Mouse (Mus musculus): ENCODE data around the gene Iqgap2.

GRCm38 (mm10) chr13:95790883-95791282 lies 100.8 kb downstream of the Iqgap2 start:
- no peak for TF ChIP-seq POLR2A (IDR thresholded peaks at IDR 0.05; ENCODE audit: insufficient read depth, low read depth, low read length)
- TF ChIP-seq CTCF (IDR thresholded peaks at IDR 0.05), result no peak

Measured in heart, adult 2 months (tissue).